Mouse (Mus musculus): ENCODE data around the gene Ptprb. TPM values are rescaled to one million over a fixed set of nuclear protein-coding genes. Genes with fewer than 3 reads are reported as not detected.
A peak's percentile ranks its signal among the peaks of the same experiment; 100 is the strongest.

The Ptprb gene
- 10 to 100 TPM; 17.0 to 19.8 TPM for total RNA-seq (2021)
- long read RNA-seq, experiment 1, full-length matches to known transcripts: 7 of 13 reads
- long read RNA-seq, experiment 1, partial matches to known transcripts: 1 of 13 reads
- long read RNA-seq, experiment 1, other reads (novel, unspliced or antisense): 5 of 13 reads
- long read RNA-seq, experiment 2, full-length matches to known transcripts: 8 of 16 reads
- long read RNA-seq, experiment 2, partial matches to known transcripts: 5 of 16 reads
- long read RNA-seq, experiment 2, other reads (novel, unspliced or antisense): 3 of 16 reads

GRCm38 (mm10) chr10:116275280-116275679 lies at the start of gene Ptprb:
TSS of gene Ptprb (plus strand) at chr10:116275523.
- H3K27ac ChIP-seq: no peak within 1 kb of the TSS
- no peak for DNase-seq (ENCODE audit: extremely low spot score in 1 of 2, low spot score in 2 of 2)
- no peak for TF ChIP-seq CTCF (IDR thresholded peaks at IDR 0.05)
- intact Hi-C loops (cut with DNase I): no loop called here
- H3K4me3 ChIP-seq: no peak within 1 kb of the TSS

- intact Hi-C loops (cut with DNase I): no loop called here
- DNase-seq (ENCODE audit: extremely low spot score in 1 of 2, low spot score in 2 of 2): no peak
- no peak for TF ChIP-seq CTCF (IDR thresholded peaks at IDR 0.05)
- Histone ChIP-seq H3K27ac (no peak overlapping the region), H3K4me3 (no peak overlapping the region)
Measured at GRCm38 (mm10) chr10:116235299-116235698, 40.0 kb upstream of the Ptprb start.

- TF ChIP-seq CTCF (IDR thresholded peaks at IDR 0.05): no peak
- H3K27ac ChIP-seq: no peak overlapping the region
- no peak overlapping the region for H3K4me3 ChIP-seq
- DNase-seq (ENCODE audit: extremely low spot score in 1 of 2, low spot score in 2 of 2): no peak
- intact Hi-C loops (cut with DNase I): no loop called here
Measured at GRCm38 (mm10) chr10:116242200-116242599, 33.1 kb upstream of the Ptprb start.

- intact Hi-C loops (cut with DNase I): no loop called here
Measured at GRCm38 (mm10) chr10:116243373-116243772, 31.9 kb upstream of the Ptprb start.

GRCm38 (mm10) chr10:116245632-116246031 lies 29.7 kb upstream of the Ptprb start:
- DNase-seq (ENCODE audit: extremely low spot score in 1 of 2, low spot score in 2 of 2): no peak
- intact Hi-C loops (cut with DNase I): no loop called here
- no peak for TF ChIP-seq CTCF (IDR thresholded peaks at IDR 0.05)
- H3K27ac ChIP-seq: no peak overlapping the region
- no peak overlapping the region for H3K4me3 ChIP-seq

More at GRCm38 (mm10) chr10:116243373-116243772, 31.9 kb upstream of the Ptprb start:
- H3K4me3 ChIP-seq: no peak overlapping the region
- DNase-seq (ENCODE audit: extremely low spot score in 1 of 2, low spot score in 2 of 2): no peak
- TF ChIP-seq CTCF (IDR thresholded peaks at IDR 0.05): no peak
- H3K27ac ChIP-seq: no peak overlapping the region

DNA sequence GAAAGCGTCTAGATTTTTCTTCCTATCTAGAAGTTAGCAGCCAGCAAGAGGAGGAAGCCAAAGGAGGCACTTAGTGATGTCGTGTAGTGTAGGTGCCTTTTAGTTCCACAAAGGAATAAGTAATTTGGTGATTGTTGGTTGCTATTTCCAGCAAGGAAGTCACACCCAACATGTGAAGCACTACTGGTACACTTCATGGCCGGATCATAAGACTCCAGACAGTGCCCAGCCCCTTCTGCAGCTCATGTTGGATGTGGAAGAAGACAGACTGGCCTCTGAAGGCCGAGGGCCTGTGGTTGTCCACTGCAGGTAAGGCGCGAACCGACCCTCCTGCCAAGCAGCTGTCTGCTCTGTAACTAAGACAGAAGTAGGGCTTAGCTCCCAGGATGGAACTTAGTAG lies 22.7 kb upstream of the Ptprb start:
- peak overlapping the region; percentile 21; the same call in 1 of the 2 replicates for H3K27ac ChIP-seq

GRCm38 (mm10) chr10:116253972-116254371 lies 21.4 kb upstream of the Ptprb start:
- H3K4me3 ChIP-seq: no peak overlapping the region
- no peak for DNase-seq (ENCODE audit: extremely low spot score in 1 of 2, low spot score in 2 of 2)
- TF ChIP-seq CTCF (IDR thresholded peaks at IDR 0.05): no peak
- no peak overlapping the region; the same call in 1 of the 2 replicates for H3K27ac ChIP-seq
- intact Hi-C loops (cut with DNase I): no loop called here

More for the DNA sequence above, 22.7 kb upstream of the Ptprb start:
- no peak for DNase-seq (ENCODE audit: extremely low spot score in 1 of 2, low spot score in 2 of 2)
- no peak for TF ChIP-seq CTCF (IDR thresholded peaks at IDR 0.05)
- H3K4me3 ChIP-seq: 0 out of 2 replicates have a peak overlapping the region, but pooled peaks have one; percentile 6
- intact Hi-C loops (cut with DNase I): no loop called here

DNA sequence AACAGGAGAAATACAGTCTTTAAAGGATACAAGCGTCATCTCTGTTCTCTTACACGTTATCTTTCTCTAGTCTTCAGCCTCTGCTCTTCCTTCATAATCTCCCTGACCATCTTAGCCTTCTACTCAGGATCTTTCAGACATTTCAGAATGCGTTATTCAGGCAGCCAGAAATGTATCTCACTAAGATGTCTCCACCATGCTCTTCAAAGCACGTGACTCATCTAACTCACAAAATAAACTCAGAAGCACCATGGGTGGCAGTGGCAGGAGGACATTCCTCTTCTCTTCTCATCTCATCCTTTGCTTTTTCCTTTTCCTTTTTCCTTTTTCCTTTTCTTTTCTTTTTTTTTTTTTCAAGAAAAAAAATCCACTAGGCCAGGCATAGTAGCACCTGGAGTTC lies 16.0 kb upstream of the Ptprb start:
- 0 out of 2 replicates have a peak overlapping the region, but pooled peaks have one; percentile 24 for H3K27ac ChIP-seq
- no peak for TF ChIP-seq CTCF (IDR thresholded peaks at IDR 0.05)
- DNase-seq (ENCODE audit: extremely low spot score in 1 of 2, low spot score in 2 of 2): no peak
- H3K4me3 ChIP-seq: no peak overlapping the region
- intact Hi-C loops (cut with DNase I): no loop called here

DNA sequence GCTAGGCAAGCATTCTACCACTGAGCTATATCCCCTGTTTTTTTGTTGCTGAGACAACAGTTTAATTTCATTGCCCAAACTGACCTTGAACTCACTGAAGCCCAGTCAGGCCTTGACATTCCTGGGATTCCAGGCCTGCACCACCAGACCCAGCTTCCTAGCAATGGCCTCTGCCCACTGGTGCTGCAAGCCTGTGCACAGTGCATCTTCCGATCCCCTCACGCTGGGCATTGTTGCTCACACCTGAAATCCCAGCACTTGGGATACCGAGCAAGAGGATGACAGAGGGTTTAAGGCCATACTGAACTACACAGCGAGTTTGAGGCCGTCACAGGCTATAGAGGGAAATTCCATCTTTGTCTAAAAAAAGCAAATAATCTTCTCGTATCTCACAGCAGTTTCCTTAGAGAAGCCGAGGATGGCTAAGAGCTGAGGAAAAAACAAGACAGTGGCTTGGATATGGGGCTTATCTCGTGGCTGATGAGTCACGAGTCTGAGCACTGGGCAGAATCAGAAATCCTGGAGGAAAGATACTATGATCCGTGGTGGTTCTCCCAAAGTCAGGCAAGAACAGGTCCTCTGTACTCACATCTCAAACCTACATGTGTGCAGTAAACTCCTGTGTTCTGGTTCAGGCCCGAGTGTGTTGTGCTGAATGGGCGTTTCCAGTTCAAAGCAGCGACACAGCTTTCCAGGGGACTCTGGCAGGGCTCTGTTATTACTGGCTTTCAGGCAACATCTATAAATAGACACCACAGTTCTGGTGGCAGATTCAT lies 14.5 kb upstream of the Ptprb start:
- intact Hi-C loops (cut with DNase I): no loop called here
- no peak overlapping the region for H3K4me3 ChIP-seq
- TF ChIP-seq CTCF (IDR thresholded peaks at IDR 0.05): no peak
- peak overlapping the region; percentile 89 for H3K27ac ChIP-seq
- peak; percentile 30 to 32 for DNase-seq (ENCODE audit: extremely low spot score in 1 of 2, low spot score in 2 of 2)

GRCm38 (mm10) chr10:116261559-116261958 lies 13.8 kb upstream of the Ptprb start:
- intact Hi-C loops (cut with DNase I): no loop called here
- TF ChIP-seq CTCF (IDR thresholded peaks at IDR 0.05): no peak
- no peak for DNase-seq (ENCODE audit: extremely low spot score in 1 of 2, low spot score in 2 of 2)
- Histone ChIP-seq H3K27ac (peak overlapping the region; percentile 89), H3K4me3 (no peak overlapping the region)

- DNase-seq (ENCODE audit: extremely low spot score in 1 of 2, low spot score in 2 of 2): no peak
- no peak for TF ChIP-seq CTCF (IDR thresholded peaks at IDR 0.05)
- Histone ChIP-seq H3K4me3 (no peak overlapping the region), H3K27ac (no peak overlapping the region)
- intact Hi-C loops (cut with DNase I): no loop called here
Measured at GRCm38 (mm10) chr10:116264521-116264920, 10.8 kb upstream of the Ptprb start.

Measured in left cerebral cortex, adult 2 months (tissue).